Mouse (Mus musculus) ES-Bruce4 (cell line): ENCODE measurements around the gene Sorcs3.

Source experiments
- CTCF ChIP-seq: IDR thresholded peaks from one replicate; pipeline ENCODE4 v1.8.1; 2011; ENCODE audit warnings: low read depth, low read length
- EP300 ChIP-seq: IDR thresholded peaks from 2 replicates; pipeline ENCODE4 v1.6.1; 2011; ENCODE audit warnings: low read depth, low read length; ENCODE audit not compliant: insufficient read depth
- POLR2A ChIP-seq: IDR thresholded peaks from one replicate; pipeline ENCODE4 v1.8.1; 2011; ENCODE audit warnings: low read length; ENCODE audit not compliant: insufficient read depth

DNA sequence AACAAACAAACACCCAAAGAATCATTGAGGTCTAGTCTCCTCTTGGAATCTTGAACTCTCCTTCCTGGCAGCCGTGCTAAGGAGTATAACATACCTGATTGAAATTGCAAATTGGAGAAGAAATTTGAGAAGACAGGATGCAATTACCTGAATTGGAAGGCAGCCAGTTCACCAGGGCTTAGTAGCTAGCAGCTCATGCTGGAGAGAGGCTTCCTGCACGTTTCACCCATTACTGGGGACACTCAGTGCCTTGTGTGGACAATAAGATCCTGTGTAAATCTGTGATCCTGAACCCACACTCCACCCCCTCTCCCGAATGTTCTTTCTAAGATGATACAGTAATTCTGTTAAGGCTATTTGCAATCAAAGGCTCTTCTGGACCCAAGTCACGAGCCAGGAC, 633.6 kb downstream of the Sorcs3 start:
- no peak for TF ChIP-seq EP300
- TF ChIP-seq POLR2A: no peak
- no peak for TF ChIP-seq CTCF
